Mouse (Mus musculus) heart, postnatal 4 days (tissue): ENCODE results near the gene Faap20. TPM values are rescaled to one million over a fixed set of nuclear protein-coding genes. Genes with fewer than 3 reads are reported as not detected.

Source experiments
- DNase-seq: peaks from one replicate; pipeline ENCODE4 v3.0.0; 2021
- total RNA-seq, 2 experiments: library from RNA; stranded (reverse); gene quantifications; 2 replicates each; pipeline ENCODE4 v1.2.3; 2021

Gene Faap20
- total RNA-seq, 2 experiments from 2014 or later, result 31.7 to 31.9 TPM

DNA sequence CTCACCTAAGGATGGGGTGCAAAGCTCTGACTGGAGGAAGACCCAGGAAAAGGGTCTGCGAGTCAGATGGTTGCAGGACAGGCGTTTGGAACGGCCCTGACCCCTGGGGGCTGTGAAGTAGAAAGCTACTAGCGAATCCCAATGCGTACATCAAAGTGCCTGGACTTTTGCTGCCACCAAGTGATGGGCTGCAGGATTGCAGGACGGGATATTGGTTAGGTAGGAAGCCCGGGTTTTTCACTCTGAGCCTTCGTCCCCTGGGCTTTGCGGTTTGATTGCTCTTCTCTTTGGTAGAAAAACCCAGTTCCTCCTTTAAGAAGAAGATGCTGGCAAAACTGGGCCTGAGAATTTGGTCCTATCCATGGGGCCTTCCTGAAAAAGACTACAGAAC lies 350 bp upstream of the Faap20 start:
- peak; percentile 98 for DNase-seq

GRCm38 (mm10) chr4:155250361-155251117 lies 937 bp downstream of the Faap20 start:
- DNase-seq, result peak; percentile 31

GRCm38 (mm10) chr4:155251147-155251546 lies 1.5 kb downstream of the Faap20 start:
- DNase-seq, result no peak

- DNase-seq, result no peak
These were observed 2.7 kb downstream of the Faap20 start for GRCm38 (mm10) chr4:155252253-155252652.

DNA sequence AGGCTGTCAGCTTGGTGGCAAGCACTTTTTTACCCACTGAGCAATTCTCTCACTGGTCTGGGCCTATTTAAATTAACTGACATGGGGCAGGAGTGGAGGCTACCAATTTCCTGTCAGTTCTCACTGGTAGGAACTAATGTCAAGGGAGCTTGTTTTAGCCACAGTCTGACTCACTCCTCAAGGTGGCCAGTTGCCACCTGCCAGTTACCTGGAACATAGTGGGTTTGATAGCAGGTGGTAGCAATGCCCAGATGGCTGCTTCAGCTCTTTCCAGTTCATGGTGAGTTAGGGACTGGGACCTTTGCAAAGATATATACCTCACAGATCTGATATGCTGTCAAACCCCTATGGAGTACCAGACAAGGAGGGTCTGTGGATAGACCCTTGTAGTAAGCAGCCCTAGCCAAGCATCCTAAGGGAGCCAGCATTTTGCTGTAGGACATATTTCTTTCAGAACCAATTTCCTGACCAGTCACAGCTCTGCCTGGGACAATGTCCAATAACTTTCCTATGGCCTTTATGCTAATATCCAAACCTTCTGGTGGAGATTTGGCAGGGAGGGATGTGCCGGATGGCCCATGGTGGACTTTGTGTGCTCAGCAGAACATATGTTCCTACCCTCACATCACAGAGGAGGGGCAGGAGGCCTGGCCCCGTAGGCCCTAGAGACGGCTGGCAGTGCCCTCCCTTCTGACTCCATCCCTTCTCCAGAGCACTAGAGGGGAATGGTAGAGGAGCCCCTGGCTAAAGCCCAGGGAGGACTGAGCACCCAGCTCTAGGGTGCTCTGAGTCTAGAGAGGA lies 15.1 kb downstream of the Faap20 start:
- no peak for DNase-seq

DNA sequence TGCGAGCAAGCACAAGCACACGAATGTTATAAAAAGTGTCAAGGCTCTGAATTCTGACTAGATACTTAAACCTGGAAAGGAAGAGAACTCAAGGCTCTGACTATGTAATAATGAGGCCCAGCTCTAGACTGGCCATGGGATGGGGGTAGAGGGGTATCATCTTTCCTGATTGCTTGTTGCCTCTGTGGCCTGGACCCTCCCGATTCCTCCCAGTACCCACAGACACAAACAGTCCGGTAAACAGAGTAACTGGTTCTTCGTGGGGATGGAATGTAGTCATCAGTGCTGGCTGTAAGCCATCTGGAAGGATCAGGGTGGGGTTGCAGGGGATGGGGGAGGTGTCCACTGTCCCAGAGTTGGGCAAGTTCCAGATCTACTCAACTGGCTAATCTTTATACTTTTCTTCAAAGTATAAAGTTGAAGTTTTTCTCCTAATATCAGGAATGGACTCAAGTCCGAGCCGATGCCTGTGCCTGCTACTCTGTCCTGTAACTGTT lies 17.5 kb downstream of the Faap20 start:
- DNase-seq, result no peak

DNA sequence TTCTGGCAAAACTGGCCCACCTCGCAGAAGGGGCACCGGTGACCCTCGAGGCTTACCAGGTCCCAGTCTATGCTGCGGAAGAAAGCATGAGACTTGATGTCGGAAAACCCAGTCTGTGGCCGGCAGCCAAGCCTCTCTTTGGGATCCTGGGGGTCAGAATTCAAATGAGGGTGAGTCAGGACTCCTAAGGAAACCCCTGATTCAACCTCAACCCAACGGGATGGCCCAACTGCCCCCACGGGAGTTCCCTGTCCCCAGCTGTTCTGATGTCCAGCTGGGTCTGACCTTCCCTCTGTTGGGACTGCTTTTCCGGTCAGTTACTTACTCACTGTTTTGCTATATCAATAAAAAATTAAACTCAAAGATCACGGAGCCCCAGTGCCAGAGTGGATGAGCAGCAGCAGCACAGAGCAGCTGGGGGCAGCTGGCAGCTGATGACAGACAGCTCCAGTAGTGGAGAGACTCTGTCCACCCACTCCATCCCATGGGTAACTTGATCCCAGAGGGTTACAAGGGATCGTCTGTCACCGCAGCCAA lies 18.1 kb downstream of the Faap20 start:
- DNase-seq, result peak; percentile 46

DNA sequence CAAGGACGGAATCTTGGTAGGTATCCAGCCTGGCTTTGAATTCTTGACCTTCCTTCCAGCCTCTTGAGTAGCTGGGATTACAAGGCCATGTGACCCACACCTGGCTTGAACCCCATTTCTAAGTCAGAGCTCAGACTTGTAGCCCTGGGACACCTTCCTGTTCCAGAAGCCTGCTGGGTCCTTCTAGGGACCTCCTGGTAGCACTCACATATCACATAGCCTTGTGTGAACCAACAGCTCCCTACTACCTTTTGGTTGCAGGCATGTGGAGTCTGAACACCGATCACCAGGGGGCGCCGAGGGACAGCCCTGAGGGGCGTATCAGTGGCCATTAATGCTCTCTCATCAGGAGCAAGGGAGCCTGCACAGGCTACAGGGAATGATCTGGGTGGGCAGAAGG lies 18.8 kb downstream of the Faap20 start:
- DNase-seq, result peak; percentile 87

DNA sequence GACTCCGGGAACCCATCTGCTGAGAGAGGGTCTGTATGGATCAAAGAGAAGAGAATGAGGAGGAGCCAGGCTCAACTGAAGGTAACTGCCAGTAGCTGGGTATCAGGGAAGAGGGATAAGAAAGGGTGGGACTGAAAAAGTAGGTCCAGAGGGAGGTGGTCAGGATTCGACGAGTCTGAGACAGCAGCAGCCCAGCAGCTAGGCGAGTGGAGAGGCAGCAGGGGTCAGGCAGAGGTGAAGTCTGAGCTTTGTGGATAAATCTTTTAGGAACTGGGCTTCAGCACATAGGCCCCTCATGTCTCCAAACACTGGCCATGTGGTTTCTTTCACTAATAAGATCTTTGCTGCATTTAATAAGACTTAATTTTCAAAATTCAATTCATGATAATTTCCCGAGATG lies 24.8 kb downstream of the Faap20 start:
- no peak for DNase-seq

DNA sequence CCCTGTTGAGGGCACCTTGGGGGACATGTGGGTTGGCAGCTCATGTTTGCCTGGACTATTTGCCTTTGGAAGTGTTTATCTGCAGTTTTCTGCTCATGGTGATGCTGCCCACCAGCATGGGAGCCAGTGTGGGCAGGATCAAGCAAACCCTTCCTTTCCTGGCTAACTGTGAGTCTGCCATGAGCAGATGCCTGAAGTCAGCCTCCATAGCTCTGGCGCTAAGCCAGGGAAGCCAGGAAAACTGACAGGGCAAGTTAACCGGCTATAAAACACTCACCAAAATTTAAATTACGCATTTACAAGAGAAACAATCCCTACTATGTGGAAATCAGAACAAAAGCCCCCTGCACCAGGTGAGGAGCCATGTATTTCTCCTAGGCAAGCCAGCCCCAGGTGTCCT lies 25.2 kb downstream of the Faap20 start:
- no peak for DNase-seq

DNA sequence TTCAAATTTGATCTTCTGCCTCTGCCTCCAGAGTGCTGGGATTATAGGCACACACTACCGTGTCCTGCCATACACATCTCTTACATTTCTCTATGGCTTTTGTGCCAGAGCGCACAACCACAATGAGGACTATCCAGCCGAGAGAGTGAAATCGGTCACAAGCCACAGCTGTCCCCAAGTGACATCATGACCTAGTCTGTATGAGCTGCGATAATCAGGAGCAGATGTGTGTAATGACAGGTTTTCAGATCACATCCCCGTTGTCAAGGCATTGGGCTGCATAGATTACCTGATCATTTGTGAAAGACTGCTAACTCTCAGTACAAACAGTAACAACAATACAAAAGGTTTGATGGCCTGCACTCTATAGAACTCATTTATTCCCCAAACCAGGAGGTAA lies 28.4 kb downstream of the Faap20 start:
- no peak for DNase-seq

- DNase-seq, result no peak
These were observed 29.5 kb downstream of the Faap20 start for GRCm38 (mm10) chr4:155279054-155279453.

- no peak for DNase-seq
These were observed 30.5 kb downstream of the Faap20 start for GRCm38 (mm10) chr4:155279926-155280767.

DNA sequence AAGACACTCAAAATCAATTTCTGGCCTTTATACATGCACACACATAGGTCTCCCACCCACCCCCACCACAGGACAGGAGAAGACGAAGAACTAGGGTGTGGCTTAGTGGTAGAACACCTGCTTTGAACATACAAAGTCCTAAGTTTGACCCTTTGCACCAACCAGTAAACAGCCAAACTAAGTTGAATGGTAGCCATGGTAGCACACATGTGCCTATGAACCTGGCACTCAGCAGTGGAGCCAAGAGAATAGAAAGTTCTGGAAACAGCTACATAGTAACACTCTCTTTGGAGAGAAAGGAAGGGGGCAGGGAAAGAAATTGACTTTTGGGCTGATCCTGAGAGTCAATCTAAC lies 31.1 kb downstream of the Faap20 start:
- DNase-seq, result no peak

GRCm38 (mm10) chr4:155281227-155281626 lies 31.6 kb downstream of the Faap20 start:
- no peak for DNase-seq

- no peak for DNase-seq
These were observed 32.0 kb downstream of the Faap20 start for GRCm38 (mm10) chr4:155281652-155282051.

GRCm38 (mm10) chr4:155282231-155282630 lies 32.6 kb downstream of the Faap20 start:
- no peak for DNase-seq

- DNase-seq, result peak; percentile 54
These were observed 33.5 kb downstream of the Faap20 start for GRCm38 (mm10) chr4:155283001-155283503.

GRCm38 (mm10) chr4:155283585-155283984 lies 34.0 kb downstream of the Faap20 start:
- DNase-seq, result no peak

GRCm38 (mm10) chr4:155284521-155285379 lies 35.1 kb downstream of the Faap20 start:
- peak; percentile 19 for DNase-seq

DNA sequence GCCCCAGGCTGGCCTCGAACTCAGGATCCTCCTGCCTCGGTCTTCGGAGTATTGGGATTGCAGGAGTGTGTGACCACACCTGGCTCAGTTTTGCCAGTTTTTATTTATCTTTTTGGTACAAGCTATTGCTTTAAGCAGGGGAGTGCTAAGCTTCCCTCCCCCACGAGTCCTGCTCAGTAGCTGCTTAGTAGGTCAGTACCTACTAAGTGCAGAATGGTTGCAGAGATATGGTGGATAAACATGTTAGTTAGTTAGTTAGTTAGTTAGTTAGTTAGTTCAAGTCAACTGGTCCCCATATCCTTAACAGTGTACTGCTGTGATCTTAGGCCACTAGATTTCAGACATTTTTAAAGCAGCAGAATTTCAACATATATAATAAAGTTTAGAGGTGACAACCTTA lies 36.5 kb downstream of the Faap20 start:
- no peak for DNase-seq
